Mouse (Mus musculus): ENCODE measurements around the gene Skint8. TPM values are rescaled to one million over a fixed set of nuclear protein-coding genes. Genes with fewer than 3 reads are reported as not detected.

Skint8 gene
- 2.0 TPM for polyA plus RNA-seq (2014; fragmentation: Illumina TruSeq; extraction: RNeasy Lipid Tissue Mini Kit (QIAGEN cat#74804); ENCODE audit: low read depth, low replicate concordance)

DNA sequence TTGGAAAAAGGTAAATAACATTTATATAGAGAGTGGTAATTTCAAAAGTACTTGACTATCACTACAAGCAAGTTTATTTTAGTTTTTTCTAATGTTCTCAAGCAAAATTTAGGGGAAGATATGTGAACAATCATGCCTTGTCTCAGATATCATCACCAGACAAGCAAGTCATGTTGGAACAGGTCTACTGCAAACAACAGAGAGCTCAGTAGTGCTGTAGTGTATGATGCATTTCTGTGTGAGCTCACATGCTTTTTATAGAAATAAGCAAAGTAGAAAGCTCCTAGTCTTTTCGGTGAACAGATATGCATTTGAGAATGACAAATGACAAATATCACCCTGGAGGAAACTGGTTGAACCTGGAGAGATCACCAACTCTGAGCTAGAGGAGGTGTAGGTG is at the start of gene Skint8:
TSS of gene Skint8 (plus strand) at position 301 of the 400 bp plus-strand sequence.

DNA sequence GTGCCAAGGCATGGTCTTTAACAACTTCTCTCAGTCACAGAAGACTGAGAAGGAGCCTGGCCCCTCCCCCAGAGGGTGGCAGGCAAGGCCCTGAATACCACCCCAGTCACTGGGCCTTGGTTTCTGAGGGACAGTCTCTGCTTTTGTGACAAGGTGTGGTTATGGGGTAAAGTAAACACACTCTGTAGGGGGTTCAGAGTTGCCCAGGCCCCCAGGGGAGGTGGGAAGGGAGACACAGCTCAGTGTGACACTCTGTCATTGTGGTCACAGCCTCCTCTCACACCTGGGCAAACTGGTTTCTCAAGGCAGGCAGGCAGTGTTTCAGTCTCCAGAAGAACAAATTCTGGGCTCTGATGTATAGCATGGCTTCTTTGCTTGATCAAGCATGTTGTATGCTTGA is 16.4 kb upstream of the Skint8 start, which contains the start of gene Slc5a9:
TSS of gene Slc5a9 (minus strand) at position 144 of the 400 bp plus-strand sequence.

GRCm38 (mm10) chr4:111972623-111973022 is 53.4 kb downstream of the Skint8 start, which contains the start of gene Skint7:
Gene Skint7, plus strand, starts transcription at chr4:111972923.

Other genes starting within 250 kb of the Skint8 start
- 1,905 TPM for gene Spata6, start 199.4 kb upstream of the Skint8 start, polyA plus RNA-seq (2014; fragmentation: Illumina TruSeq; extraction: RNeasy Lipid Tissue Mini Kit (QIAGEN cat#74804); ENCODE audit: low read depth, low replicate concordance)
- gene Slc5a9, start 16.5 kb upstream of the Skint8 start, polyA plus RNA-seq (2014; fragmentation: Illumina TruSeq; extraction: RNeasy Lipid Tissue Mini Kit (QIAGEN cat#74804); ENCODE audit: low read depth, low replicate concordance), result 0.57 TPM
- not detected for gene Skint7, start 53.5 kb downstream of the Skint8 start, polyA plus RNA-seq (2014; fragmentation: Illumina TruSeq; extraction: RNeasy Lipid Tissue Mini Kit (QIAGEN cat#74804); ENCODE audit: low read depth, low replicate concordance)
- gene Skint1, start 86.9 kb downstream of the Skint8 start, polyA plus RNA-seq (2014; fragmentation: Illumina TruSeq; extraction: RNeasy Lipid Tissue Mini Kit (QIAGEN cat#74804); ENCODE audit: low read depth, low replicate concordance), result not detected
- not detected for gene Skint4, start 152.6 kb downstream of the Skint8 start, polyA plus RNA-seq (2014; fragmentation: Illumina TruSeq; extraction: RNeasy Lipid Tissue Mini Kit (QIAGEN cat#74804); ENCODE audit: low read depth, low replicate concordance)

All from testis, adult 10 weeks (tissue).